8 mouse cellular contexts compared by ENCODE assay signal in the genomic region with DNA sequence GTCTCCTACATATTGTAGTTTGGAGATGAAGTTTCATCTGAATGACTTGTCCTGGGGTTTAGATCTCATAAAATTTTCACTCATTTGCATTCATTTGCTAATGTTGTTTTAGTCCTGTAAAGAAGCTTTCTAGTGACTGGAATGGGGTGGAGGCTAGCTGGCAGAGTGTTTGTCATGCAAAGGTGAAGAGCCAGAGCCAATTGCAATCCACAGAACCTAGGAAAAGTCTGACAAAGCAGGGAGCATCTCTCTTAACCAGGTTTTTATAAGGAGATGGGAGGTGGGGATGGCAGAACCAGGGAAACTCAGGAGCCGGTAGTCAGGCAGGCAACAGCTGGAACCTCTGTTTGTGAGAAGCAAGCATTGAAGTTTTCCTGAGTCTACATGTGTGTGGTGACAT.
"Had no signal": no experiment of that assay in that cellular context is flagged by ENCODE, and none has a peak within 500 bp of the region (broad histone marks: within the 10 kb centered on the region; RNA-seq: fewer than 3 reads in every experiment).

No protein-coding gene starts in this region.

- DNase-seq: liver, postnatal 0 days; lung, adult 2 months; lung, postnatal 14 days; lung, postnatal 36 days; right cerebral cortex, postnatal 14 days; thymus, adult 18-20 months; thymus, postnatal 14 days; thymus, postnatal 4 days had no signal
